Mouse (Mus musculus) NIH3T3 (cell line): ENCODE data around the gene Ehd4.
A peak's percentile ranks its signal among the peaks of the same experiment; 100 is the strongest.

Experiments used
- DNase-seq: peaks from one replicate; pipeline ENCODE4 v3.0.0-alpha.2; 2012; ENCODE audit warnings: low read depth

Ehd4 gene

GRCm38 (mm10) chr2:120154361-120154894 is at the start of gene Ehd4:
Ehd4 (minus strand) TSS chr2:120154606.
- peak; percentile 100 for DNase-seq

- DNase-seq, result no peak
These were observed 49.3 kb upstream of the Ehd4 start for GRCm38 (mm10) chr2:120203742-120204141.

- no peak for DNase-seq
These were observed 45.7 kb upstream of the Ehd4 start for GRCm38 (mm10) chr2:120200077-120200476.

GRCm38 (mm10) chr2:120188174-120188573 is 33.8 kb upstream of the Ehd4 start:
- DNase-seq, result no peak

- no peak for DNase-seq
These were observed 33.2 kb upstream of the Ehd4 start for GRCm38 (mm10) chr2:120187583-120187982.

- no peak for DNase-seq
These were observed 31.3 kb upstream of the Ehd4 start for GRCm38 (mm10) chr2:120185527-120186276.

- DNase-seq, result peak; percentile 42
These were observed 24.5 kb upstream of the Ehd4 start for GRCm38 (mm10) chr2:120178936-120179335.

GRCm38 (mm10) chr2:120173718-120174117 is 19.3 kb upstream of the Ehd4 start:
- DNase-seq, result peak; percentile 87

- DNase-seq, result no peak
These were observed 17.0 kb upstream of the Ehd4 start for GRCm38 (mm10) chr2:120171362-120171761.

GRCm38 (mm10) chr2:120170726-120171125 is 16.3 kb upstream of the Ehd4 start:
- peak; percentile 67 for DNase-seq

- DNase-seq, result peak; percentile 59
These were observed 15.0 kb upstream of the Ehd4 start for GRCm38 (mm10) chr2:120169382-120169781.

- DNase-seq, result no peak
These were observed 13.4 kb upstream of the Ehd4 start for GRCm38 (mm10) chr2:120167763-120168162.

GRCm38 (mm10) chr2:120165474-120165873 is 11.1 kb upstream of the Ehd4 start:
- DNase-seq, result no peak

- no peak for DNase-seq
These were observed 5.0 kb upstream of the Ehd4 start for GRCm38 (mm10) chr2:120159434-120159833.

- DNase-seq, result no peak
These were observed 4.4 kb upstream of the Ehd4 start for GRCm38 (mm10) chr2:120158846-120159245.

- DNase-seq, result no peak
These were observed 3.6 kb upstream of the Ehd4 start for GRCm38 (mm10) chr2:120158016-120158415.

- no peak for DNase-seq
These were observed 3.2 kb upstream of the Ehd4 start for GRCm38 (mm10) chr2:120157606-120158005.

- peak; percentile 34 for DNase-seq
These were observed 633 bp downstream of the Ehd4 start for GRCm38 (mm10) chr2:120153586-120154360.

- no peak for DNase-seq
These were observed 3.8 kb downstream of the Ehd4 start for GRCm38 (mm10) chr2:120150571-120150970.

- DNase-seq, result no peak
These were observed 4.8 kb downstream of the Ehd4 start for GRCm38 (mm10) chr2:120149634-120150033.

GRCm38 (mm10) chr2:120147999-120148398 is 6.4 kb downstream of the Ehd4 start:
- no peak for DNase-seq

- no peak for DNase-seq
These were observed 7.0 kb downstream of the Ehd4 start for GRCm38 (mm10) chr2:120147364-120147763.

- no peak for DNase-seq
These were observed 7.9 kb downstream of the Ehd4 start for GRCm38 (mm10) chr2:120146543-120146942.
